Mouse (Mus musculus) forebrain, embryonic 16.5 days (tissue): ENCODE results near the gene Tomm40. TPM values are rescaled to one million over a fixed set of nuclear protein-coding genes. Genes with fewer than 3 reads are reported as not detected.

ENCODE experiments used
- ATAC-seq: fragments of 200-750 bp; cut with Nextera tagmentation; 2 replicates; pipeline ENCODE4 v1.8.0; 2017; ENCODE audit warnings: mild to moderate bottlenecking, moderate library complexity
- H3K27ac ChIP-seq: fragments of 300-500 bp; sonication (generic); 2 replicates; pipeline ENCODE4 v1.5.1; 2014; ENCODE audit warnings: low read length, control low read depth
- H3K27me3 ChIP-seq: fragments of 300-500 bp; sonication (generic); replicated peaks from 2 replicates; pipeline ENCODE4 v1.6.1; 2014; ENCODE audit warnings: low read length; ENCODE audit not compliant: control insufficient read depth, insufficient read depth
- H3K36me3 ChIP-seq: fragments of 300-500 bp; sonication (generic); 2 replicates; pipeline ENCODE4 v1.6.1; 2014; ENCODE audit not compliant: control insufficient read depth, insufficient read depth
- H3K4me1 ChIP-seq: fragments of 300-500 bp; sonication (generic); replicated peaks from 2 replicates; pipeline ENCODE4 v1.6.1; 2014; ENCODE audit warnings: low read length; ENCODE audit not compliant: control insufficient read depth, insufficient read depth
- H3K4me2 ChIP-seq: fragments of 300-500 bp; sonication (generic); 2 replicates; pipeline ENCODE4 v1.6.1; 2014; ENCODE audit warnings: mild to moderate bottlenecking, low read length, control low read depth
- H3K4me3 ChIP-seq: fragments of 300-500 bp; sonication (generic); replicated peaks from 2 replicates; pipeline ENCODE4 v1.5.1; 2014; ENCODE audit warnings: mild to moderate bottlenecking, low read length, control low read depth
- H3K9ac ChIP-seq: fragments of 300-500 bp; sonication (generic); replicated peaks from 2 replicates; pipeline ENCODE4 v1.6.1; 2014; ENCODE audit warnings: low read depth, low read length, control low read depth
- H3K9me3 ChIP-seq: fragments of 300-500 bp; sonication (generic); 2 replicates; pipeline ENCODE4 v1.6.1; 2016; ENCODE audit warnings: low read length; ENCODE audit not compliant: control insufficient read depth
- WGBS: fragments of 180-500 bp; shearing (Covaris S2); extraction: QIAGEN DNeasy Blood & Tissue Kit; methylation state at CpG from one replicate; pipeline ENCODE4 v1.1.7; 2014; 5-methylcytosine and 5-hydroxymethylcytosine counted together
- polyA plus RNA-seq: library from polyadenylated mRNA; unstranded; fragments of >200 nt; fragmentation: Nextera tagmentation; extraction: Ambion mirVana; gene quantifications from 2 replicates; pipeline ENCODE4 v1.2.1, GENCODE M21; 2015

Tomm40 gene
- polyA plus RNA-seq, 1 experiment from 2014 or later: 109 TPM

DNA sequence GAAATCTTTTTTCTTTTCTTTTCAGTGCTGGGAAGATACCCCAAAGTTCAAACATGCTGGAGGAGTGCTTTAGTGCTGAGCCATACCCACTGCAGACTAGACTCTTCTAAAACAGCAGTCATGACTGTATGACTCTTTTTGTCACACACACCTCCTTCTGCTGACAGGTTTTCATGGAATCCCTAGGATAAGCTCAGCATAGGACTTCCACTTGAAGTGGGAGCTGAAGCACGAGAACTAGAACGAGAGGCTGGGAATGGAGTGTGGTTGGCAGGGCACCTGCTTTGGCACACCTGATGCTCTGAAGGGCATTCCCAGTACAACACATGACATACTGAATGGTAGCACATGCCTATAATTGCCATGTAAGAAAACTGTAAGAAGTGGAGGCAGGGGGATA lies 62.6 kb downstream of the Tomm40 start:
- Histone ChIP-seq H3K4me1 (no peaks in the 10 kb centered on the region), H3K4me2 (no peak overlapping the region), H3K9ac (no peak overlapping the region), H3K27me3 (no peaks in the 10 kb centered on the region), H3K4me3 (no peak overlapping the region), H3K27ac (no peak overlapping the region), H3K9me3 (no peaks in the 10 kb centered on the region), H3K36me3 (peaks cover 6% of the 10 kb centered on the region)
- 97% methylated on average over 2 of the region's 2 CpGs for WGBS
- ATAC-seq: no peak

Other genes with a start within 250 kb of the Tomm40 start
- 3.7 and 4.9 TPM in 2 replicates for gene Bloc1s3, start 207.1 kb downstream of the Tomm40 start, polyA plus RNA-seq
- gene Trappc6a, start 207.0 kb downstream of the Tomm40 start, polyA plus RNA-seq: 29.4 and 31.2 TPM in 2 replicates
- gene Nkpd1, start 197.6 kb downstream of the Tomm40 start, polyA plus RNA-seq: 0.81 and 0.90 TPM in 2 replicates
- 31.9 and 38.8 TPM in 2 replicates for gene Ppp1r37, start 152.4 kb downstream of the Tomm40 start, polyA plus RNA-seq
- gene Zfp296, start 138.2 kb downstream of the Tomm40 start, polyA plus RNA-seq: 0.26 TPM in 1 of 2 replicates, not detected in the other
- gene Gemin7, start 137.8 kb downstream of the Tomm40 start, polyA plus RNA-seq: 120 and 124 TPM in 2 replicates
- gene Clasrp, start 111.0 kb downstream of the Tomm40 start, polyA plus RNA-seq: 57.2 and 57.6 TPM in 2 replicates
- gene Relb, start 86.0 kb downstream of the Tomm40 start, polyA plus RNA-seq: 3.9 and 4.5 TPM in 2 replicates
- 91.2 and 92.5 TPM in 2 replicates for gene Clptm1, start 50.4 kb downstream of the Tomm40 start, polyA plus RNA-seq
- gene Apoc2, start 37.5 kb downstream of the Tomm40 start, polyA plus RNA-seq: not detected in 2 replicates
- not detected in 2 replicates for gene Gm44805, start 34.0 kb downstream of the Tomm40 start, polyA plus RNA-seq
- gene Apoc4, start 34.0 kb downstream of the Tomm40 start, polyA plus RNA-seq: not detected in 2 replicates
- gene Apoc1, start 22.8 kb downstream of the Tomm40 start, polyA plus RNA-seq: 0.58 and 1.8 TPM in 2 replicates
- gene Apoe, start 16.2 kb downstream of the Tomm40 start, polyA plus RNA-seq: 269 and 326 TPM in 2 replicates
- 42.3 and 48.4 TPM in 2 replicates for gene Nectin2, start 35.0 kb upstream of the Tomm40 start, polyA plus RNA-seq
- 7.9 and 8.8 TPM in 2 replicates for gene Bcam, start 55.6 kb upstream of the Tomm40 start, polyA plus RNA-seq
- gene Cblc, start 81.4 kb upstream of the Tomm40 start, polyA plus RNA-seq: not detected in 2 replicates
- gene Bcl3, start 107.3 kb upstream of the Tomm40 start, polyA plus RNA-seq: 0.30 and 0.92 TPM in 2 replicates
- 8.8 and 11.8 TPM in 2 replicates for gene Gm19345, start 136.6 kb upstream of the Tomm40 start, polyA plus RNA-seq
- gene Ceacam16, start 145.9 kb upstream of the Tomm40 start, polyA plus RNA-seq: 0.46 and 0.77 TPM in 2 replicates
- not detected in 2 replicates for gene Ceacam19, start 172.5 kb upstream of the Tomm40 start, polyA plus RNA-seq
- 7.6 and 10.3 TPM in 2 replicates for gene Pvr, start 205.7 kb upstream of the Tomm40 start, polyA plus RNA-seq
- not detected in 2 replicates for gene Igsf23, start 235.3 kb upstream of the Tomm40 start, polyA plus RNA-seq
- not detected in 2 replicates for gene Ceacam20, start 250.0 kb upstream of the Tomm40 start, polyA plus RNA-seq